Mouse (Mus musculus) liver, adult (tissue): Measurements from ENCODE around the gene Nphp4.

Source experiments
- GATA4 ChIP-seq: IDR thresholded peaks from 2 replicates; pipeline ENCODE4 v1.6.1; 2014; ENCODE audit warnings: mild to moderate bottlenecking, low read length; ENCODE audit not compliant: insufficient replicate concordance

Nphp4 gene

DNA sequence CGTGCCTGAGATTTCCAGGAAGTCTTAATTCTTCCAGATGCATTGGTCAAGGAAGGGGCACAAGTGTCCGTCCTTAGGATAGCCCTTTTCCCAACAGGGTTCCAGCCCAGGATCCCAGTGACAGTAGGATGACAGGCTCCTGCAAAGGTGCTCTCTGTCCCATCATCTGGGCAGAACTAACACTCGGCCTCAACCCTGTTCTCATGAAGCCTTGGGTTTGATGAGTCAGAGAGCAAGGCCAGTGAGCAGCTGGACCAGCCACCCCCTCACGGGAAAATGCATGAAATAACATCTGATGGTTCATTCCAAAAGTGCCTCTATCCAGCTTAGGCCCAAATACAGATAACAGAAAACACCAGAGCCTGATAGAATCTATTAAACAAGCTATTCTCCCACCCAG, 103.5 kb downstream of the Nphp4 start:
- TF ChIP-seq GATA4 = no peak

DNA sequence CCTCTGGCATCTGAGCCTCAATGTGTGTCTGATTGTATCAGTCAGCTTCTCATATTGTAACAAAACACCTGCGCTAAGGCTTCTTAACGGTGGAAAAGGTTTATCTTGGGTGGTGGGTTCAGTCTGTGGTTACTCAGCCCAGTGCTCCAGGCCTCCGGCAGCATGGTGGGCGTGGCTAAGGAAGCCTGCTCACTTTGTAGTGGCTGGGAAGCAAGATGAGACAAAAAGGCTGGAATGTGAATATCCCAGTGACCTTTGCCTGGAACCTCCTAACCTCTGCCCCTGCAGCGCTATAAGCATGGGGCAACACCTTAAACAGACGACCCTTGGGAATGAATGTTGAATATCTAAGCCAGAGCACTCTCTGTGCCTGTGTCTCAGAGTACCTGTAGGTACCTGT, 105.7 kb downstream of the Nphp4 start:
- no peak for TF ChIP-seq GATA4

GRCm38 (mm10) chr4:152583616-152584015, 107.1 kb downstream of the Nphp4 start:
- TF ChIP-seq GATA4 = no peak

GRCm38 (mm10) chr4:152585526-152585925, 109.0 kb downstream of the Nphp4 start:
- TF ChIP-seq GATA4 = no peak

GRCm38 (mm10) chr4:152586175-152586574, 109.7 kb downstream of the Nphp4 start:
- TF ChIP-seq GATA4 = no peak

- no peak for TF ChIP-seq GATA4
Measured at GRCm38 (mm10) chr4:152604285-152604684, 127.8 kb downstream of the Nphp4 start.

DNA sequence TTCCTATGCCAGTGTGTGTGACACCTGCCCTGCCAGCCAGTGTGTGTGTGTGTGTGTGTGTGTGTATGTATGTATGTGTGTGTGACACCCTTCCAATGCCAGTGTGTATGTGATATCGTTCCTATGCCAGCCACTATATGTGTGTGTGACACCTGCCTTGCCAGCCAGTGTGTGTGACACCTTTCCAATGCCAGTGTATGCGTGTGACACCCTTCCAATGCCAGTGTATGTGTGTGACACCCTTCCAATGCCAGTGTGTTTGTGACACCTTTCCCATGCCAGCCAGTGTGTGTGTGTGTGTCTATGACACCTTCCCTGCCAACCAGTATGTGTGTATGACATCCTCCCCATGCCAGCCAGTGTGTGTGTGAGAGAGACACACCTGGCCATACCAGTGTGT, 132.7 kb downstream of the Nphp4 start:
- TF ChIP-seq GATA4 = no peak

GRCm38 (mm10) chr4:152610026-152610425, 133.5 kb downstream of the Nphp4 start:
- TF ChIP-seq GATA4 = no peak
